Mouse (Mus musculus) c-Kit-negative CD71-positive TER-119-positive erythroid progenitor cells, embryonic 14.5 days (primary cell): Measurements from ENCODE around the gene Bcl2l15.
"Not testable (repeated sequence)": the region's sequence is repeated elsewhere in the genome, so short reads cannot be mapped to it uniquely, and the experiment has no call there.

Experiments
- DNase-seq: peaks from one replicate; pipeline ENCODE4 v3.0.0-alpha.2; 2013; ENCODE audit warnings: low read depth, low spot score

The Bcl2l15 gene

DNA sequence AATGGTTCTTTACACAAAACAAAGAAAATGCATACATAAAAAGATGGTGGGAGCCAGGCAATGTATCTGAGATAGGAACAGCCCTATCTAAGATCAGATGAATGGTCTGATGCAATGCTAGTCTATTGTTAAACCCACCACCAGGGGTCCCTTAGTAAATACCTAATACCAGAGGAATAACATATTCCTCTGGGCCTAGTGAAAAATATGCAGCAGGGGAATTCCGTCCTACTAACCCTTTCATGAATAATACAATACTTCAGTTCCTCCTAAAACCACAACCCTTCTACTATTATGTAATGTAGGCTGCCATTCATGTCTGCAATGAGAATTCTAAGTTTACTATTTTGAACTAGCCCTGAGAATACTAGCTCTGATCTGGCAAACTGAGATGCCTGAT, 1.7 kb upstream of the Bcl2l15 start:
- not testable (repeated sequence) for DNase-seq

DNA sequence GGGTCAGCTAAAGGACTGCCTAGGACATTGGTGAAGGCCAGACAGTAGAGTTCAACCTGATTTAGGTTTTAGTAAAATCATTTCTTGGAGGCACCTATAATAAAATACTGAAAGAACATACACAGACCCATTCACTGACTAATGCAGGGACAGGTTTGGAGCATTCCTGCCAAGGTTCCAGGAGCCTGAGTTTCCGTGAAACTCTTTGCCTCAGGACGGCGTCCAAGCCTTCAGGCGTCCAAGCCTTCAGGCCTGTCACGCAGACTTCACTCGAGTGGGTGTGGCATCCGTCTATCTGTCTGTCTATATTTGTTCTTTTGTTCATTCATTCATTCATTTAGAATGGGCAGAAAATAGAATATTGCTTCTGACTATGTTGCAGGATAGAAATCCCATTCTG, 1.3 kb upstream of the Bcl2l15 start:
- DNase-seq: no peak

DNA sequence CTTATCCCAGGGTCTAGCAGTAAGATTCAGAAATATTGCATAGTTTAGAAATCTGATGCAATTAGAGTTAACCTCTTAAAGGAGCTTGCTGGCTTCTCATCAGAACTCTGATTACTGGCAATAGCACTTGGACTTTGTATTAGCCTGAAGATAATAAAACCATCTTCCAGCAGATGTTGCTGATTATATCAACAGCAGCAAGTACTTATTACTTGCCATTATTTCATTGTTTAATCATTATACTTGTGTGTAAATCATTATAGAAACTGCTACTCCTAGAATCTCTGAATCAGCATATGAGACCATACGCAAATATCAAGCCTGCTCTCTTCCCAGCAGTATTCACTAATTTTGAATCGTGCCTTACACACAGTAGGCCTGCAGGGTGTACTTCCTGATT, 1.6 kb downstream of the Bcl2l15 start:
- DNase-seq: no peak

DNA sequence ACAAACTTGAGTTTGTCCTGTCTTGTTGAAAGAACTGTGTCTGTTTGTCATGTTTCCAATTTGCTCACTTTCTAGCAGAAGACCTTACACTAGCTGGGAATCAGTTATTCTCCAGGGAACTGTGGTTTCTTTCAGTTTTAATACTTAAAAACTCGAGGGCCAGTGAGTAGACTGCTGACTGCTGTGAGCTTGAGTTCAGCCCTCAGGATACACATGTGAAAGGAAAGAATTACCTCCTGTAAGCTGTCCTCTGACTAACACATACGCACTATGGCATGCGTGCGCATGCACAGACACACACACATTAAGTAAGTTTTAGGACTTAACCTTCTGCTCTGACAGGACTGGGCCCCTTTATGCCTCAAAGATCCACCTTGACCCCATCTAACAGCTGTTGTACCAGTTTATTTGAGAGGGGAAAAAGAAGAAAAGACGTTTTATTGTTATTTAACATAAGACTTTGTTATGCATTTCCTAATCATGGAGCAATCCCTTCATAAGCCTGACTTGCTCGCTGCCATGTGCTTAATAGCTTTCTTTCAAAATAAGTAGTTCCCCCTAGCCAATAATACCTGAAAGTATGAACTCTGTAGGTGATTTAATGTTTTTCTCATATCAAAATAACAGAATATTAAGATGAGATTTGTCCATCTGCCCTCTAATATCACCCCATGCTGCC, 3.0 kb downstream of the Bcl2l15 start:
- no peak for DNase-seq

DNA sequence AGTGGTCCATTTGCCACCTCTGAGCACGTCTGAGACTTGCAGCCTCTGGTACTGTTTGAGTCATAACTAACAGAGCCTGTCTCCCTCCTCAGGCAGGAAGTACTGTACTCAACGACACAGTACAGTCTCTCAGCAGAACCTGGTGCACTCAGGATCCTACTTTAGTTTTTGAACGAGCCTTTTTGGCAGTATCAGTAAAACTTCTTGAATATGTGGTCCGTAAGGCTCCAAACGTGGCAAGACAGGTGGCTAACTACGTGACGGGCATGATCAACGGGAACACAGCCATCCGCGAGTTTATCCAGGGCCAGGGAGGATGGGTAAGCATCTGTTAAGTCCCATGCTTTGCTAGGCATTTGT, 3.5 kb downstream of the Bcl2l15 start:
- no peak for DNase-seq

DNA sequence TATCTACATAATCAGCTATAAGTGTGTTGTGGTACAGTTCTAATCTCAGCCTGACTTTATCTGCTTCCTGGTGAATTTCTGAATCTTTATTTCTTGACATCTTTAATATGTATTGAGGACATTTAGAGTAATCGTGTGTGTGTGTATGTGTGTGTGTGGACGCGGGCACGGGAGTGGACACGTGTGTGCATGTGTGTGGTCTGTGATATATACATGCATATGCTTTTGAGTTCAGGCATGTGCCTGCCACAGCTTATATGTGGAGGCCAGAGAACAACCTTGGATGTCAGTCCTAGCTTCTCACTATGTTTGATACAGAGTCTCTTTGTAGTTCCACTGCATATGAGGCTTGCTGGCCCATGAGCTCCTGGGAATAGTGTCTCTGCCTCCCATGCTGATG, 4.1 kb downstream of the Bcl2l15 start:
- no peak for DNase-seq

DNA sequence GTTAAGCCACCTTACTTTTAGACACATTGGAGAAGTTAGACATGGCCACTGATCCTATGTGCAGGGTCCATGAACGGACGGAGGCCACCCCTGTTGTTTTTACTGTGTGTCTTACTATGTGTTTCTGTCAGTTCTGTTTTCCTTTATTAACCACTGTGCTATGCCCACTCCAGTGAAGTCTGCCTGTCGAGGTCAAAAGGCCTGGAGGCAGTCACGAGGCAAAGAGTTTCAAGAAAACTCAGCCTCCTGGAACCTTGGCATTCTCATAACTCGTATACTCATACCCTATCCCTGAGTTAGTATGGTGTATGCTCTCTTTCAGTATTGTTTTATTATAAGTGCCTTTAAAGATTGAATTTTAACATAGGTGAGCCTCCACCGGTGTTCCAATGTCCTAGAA, 7.3 kb downstream of the Bcl2l15 start:
- DNase-seq: no peak

DNA sequence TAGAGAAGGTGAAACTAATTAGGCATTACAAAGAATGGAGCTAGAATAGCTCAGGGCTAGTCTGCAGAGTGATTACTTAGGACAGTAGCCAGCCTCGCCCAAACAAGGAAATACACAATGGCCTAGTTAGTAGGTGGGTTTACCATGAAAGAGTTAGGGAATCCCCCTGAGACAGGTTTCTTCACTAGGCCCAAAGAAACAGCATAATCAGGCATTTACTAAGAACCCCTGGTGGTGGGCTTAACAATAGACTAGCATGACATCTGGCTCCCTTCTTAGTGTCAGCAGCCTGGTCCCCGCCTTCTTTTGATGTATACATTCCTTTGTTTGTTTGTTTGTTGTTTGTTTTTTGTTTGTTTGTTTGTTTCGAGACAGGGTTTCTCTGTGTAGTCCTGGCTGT, 7.8 kb downstream of the Bcl2l15 start:
- DNase-seq: not testable (repeated sequence)

DNA sequence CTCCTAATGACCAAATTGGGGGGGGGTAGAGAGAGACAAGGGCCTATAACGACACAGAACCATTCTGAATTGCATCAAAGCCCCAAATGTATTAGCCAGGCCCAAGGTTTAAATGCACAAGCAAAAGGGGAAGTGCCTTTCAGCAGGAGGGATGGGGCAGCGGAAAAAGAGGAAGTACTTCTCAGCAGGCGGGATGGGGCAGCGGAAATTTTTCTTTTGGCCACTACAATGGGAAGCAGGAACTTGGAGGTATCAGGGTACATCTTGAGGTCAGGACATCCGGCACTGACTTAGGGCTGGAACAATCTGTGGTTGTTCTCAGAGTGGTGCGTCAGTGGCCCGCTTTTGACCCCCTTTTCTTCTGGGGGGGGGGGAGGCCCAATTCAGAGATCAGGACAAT, 8.5 kb downstream of the Bcl2l15 start:
- DNase-seq: not testable (repeated sequence)

DNA sequence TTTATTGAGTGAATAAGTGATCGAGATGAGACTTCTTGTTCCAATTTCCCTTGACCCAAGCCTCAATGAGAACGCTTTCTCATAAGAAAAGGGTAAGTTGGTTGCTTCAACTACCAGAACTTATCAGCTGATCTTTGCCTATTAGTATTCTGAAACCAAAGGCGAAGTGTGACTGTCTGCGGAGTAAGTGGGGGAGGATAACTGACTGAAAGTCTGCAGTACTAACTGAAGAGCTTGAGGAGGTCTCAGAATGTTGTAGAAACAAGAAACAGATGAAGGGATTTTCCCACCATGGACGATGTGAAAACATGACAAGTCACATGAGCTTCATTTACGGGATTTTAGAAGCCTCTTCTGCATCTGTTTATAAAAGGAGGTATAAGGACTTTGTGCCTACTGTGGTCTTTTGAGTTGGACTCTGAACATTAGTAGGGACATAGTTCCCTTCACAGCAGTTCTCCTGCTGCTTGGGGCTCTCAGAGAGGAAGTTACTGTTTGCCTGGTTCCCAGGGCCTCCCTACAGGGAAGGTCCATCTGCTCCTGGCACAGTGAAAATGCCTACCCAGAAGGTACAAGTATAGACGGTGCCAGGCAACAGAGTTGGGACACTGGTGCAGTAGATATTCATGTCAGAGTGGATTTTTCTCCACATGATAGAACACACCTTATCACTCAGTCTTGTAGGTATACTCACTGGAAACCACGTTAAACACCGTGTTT, 18.4 kb downstream of the Bcl2l15 start:
- DNase-seq: no peak

DNA sequence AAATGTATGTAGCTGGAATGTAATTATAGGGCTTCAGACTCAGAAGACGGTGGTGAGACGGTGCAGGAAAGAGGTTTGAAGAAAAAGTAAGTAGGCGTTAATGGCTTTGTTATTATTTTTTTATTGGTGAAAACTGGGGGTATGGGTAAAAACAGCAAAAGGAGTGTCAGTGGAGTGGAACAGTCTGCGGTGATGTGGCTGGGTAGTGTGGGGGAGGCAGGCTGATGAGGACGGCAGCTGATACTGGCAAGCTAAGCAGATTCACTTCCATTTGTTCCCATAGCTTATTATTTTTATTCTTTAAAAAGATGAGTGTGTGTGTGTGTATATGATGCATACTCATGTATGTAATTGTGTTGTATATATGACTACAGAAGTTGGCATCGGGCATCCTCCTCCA, 19.1 kb downstream of the Bcl2l15 start:
- DNase-seq: no peak

DNA sequence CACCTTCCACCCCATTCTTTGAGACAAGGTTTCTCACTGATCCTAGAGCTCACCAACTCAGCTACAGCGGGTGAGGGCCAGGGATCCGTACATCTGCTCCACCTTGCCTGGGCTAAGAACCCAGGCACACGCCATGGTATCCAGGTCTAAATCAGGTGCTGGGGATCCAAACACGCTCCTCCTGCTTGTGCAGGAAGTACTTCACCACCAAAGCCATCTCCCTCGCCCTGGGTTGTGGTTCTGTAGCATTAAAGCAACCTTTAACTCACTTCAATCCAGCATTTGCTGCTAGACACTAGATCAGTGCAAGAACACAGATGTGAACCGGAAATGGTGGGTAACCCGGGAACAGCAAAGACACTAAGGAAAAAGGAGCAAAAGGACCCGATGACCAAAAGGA, 19.5 kb downstream of the Bcl2l15 start:
- DNase-seq: no peak

DNA sequence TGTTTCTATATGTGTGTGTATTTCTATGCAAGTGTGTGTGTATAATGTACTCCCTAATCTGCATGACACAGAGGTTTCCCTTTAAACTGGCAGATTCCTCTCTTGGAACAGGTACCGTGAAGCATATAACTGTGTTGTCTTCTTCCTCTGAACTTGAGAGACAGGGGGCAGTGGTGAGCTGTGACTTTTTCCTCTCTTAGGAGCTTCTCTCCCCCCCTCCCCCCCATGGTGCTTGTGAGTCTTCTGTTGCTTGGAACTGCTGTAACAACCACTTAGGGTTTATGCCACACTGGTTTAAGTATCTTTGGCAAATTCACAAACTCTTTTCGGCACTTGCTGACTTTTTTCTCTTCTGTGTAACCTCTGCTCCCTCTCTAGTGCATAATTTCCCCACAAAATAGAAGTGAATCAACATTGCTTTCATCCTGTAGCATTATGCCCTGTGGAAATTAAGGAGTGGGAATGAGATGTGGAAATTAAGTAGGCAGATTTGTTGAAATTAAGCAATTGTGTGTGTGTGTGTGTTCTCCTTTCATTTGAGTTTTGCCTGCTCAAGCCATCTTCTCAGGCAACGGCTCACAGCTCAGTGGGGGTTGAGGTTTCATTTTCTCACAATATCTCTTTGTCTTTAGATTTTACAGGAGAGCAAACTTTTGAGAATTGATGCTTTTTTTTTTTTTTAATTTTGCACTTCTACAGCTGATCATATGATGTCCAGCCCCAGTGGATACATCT, 20.3 kb downstream of the Bcl2l15 start:
- DNase-seq: peak; percentile 16

DNA sequence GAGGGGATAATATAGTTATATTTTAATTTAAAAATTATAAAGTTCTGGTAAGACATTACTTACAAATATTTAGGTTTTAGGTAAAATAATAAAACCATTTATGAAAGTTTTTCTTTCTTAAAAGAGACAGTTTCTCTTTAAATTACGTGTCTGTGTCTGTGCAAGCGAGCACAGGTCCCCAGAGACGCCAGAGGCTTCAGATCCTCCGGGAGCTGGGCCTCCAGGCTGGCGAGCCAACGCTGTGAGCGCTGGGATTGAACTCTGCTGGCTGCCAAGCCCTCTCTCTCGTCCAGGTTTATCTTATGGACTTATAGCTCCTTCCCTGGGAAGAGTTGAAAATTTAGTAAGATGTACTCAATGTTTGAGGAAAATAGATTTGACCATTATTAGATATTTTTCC, 21.4 kb downstream of the Bcl2l15 start:
- no peak for DNase-seq

DNA sequence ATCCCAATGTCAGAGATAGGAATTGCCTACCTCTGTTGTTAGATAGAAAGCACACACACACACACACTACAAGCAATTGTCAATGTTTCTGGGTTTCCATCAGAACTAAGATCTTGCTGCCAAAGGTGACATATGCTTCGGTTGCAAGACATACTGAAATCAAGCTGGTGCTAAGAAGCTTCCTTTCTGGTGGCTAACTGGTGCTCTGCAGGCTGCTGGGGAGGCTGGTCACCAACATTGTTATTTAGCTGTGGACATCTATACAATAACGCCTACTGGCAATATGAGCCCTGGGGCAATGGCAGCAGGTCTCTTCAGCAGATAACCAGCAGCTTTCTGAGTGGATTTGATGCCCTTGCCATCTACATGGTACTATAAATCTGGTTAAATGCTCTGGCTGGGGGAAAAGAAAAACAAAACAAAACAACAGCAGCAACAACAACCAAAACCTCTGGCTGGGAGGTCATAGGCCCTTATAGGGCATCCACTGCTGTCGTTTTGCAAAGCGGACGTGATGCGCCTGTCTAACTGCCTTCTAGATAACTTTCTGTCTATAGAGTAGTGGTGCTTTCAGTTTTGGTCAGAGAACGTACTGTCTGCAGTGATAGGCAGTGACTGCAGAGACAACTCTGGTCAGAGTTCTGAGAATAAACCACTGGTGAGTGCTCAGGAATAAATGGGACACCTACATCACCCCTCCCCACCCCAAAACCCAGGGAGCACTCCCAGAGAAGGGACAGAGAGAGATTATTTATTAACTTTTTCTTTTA, 24.8 kb downstream of the Bcl2l15 start:
- DNase-seq: no peak

DNA sequence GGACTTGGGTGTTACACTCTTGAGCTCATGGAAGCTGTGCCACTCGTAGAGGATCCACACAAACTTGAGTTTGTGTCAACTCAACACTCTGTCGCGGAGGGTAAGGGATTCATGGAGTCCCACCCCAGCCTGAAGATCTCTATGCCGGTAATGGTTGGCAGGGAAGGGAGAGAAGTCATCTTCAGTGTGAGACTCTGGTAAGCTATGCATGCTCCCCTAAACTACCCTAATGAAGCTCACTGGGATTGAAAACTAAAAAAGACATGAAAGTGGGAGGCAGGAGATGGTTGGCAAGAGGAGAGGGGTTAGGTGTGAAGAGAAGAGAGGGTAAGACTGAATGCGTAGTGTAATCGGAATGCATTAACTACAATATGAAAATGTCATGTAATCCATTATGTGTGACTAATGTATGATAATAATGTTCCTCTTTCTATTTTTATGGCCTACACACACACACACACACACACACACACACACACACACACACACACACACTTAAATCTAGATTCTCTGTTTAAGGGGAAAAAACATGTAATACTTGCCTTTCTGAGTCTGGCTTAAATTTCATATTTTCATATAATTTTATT, 25.7 kb downstream of the Bcl2l15 start:
- no peak for DNase-seq

DNA sequence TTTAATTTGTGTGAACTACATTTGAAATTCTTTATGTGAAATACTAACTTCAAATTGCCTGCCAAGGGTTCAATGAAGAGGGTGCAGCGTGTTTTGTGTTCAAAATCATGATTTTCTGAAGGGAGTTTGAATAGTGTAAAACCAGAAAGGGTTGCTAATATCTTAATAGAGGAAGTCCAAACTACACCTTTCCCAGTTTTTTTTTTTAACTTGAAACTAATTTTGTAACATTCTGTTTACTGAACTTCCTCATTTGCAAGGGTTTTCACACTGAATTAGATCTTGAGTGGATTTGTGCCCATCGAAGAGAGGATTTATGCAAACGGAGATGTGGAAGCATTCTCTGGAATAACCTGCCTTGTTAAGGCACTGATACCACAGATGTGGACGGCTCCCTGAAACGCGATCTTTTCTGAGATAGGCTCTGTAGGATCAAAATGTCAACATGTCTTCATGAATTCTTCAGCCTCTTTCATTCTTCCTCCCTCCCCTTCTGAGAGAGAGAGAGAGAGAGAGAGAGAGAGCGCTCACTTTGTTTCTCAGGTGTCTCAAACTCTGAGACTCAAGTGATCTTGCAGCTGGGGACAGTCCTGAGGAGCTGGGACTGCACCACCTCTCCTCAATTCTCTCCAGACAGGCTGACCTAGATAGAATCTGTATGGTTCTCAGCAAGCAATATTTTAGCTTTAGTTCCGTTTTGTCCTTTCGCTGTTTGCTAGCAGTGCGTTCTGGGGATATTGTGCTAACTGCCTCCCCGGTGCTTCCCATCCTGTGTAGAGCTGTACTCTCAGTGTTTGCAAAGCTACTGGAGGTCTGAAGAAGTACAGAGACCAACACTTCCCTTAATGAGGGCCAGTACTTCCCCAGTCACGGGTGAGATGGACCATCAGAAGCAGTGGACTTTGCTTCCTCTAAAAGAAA, 26.7 kb downstream of the Bcl2l15 start, which contains the start of gene Ptpn22:
Gene Ptpn22, plus strand, starts transcription at position 915 of the 921 bp plus-strand sequence.
- DNase-seq: no peak

DNA sequence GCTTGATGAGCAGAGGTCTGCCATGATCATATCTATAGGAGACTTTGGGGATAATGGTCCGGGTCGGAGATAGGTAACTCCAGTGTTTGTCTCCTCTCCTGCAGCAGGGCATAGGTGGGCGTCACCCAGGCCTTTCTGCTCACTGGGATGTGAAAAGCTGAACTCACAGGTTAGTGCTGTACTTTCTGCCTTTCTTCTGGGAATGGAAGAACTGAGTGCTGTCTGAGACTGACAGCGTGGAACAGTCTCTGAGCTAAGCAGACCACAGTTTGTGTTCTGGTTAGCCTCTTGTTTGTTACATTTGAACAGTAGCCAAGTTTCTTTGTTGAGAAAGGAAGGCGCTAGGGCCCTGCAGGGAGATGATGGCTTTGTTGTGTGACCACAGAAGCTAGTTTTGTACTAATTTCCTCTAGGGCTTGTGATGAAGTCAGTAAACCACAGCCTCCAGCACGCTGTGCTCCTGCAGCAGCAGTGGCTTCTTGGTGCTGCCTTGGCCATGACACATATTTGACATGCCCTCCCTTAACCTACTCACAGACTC, 27.5 kb downstream of the Bcl2l15 start:
- no peak for DNase-seq

DNA sequence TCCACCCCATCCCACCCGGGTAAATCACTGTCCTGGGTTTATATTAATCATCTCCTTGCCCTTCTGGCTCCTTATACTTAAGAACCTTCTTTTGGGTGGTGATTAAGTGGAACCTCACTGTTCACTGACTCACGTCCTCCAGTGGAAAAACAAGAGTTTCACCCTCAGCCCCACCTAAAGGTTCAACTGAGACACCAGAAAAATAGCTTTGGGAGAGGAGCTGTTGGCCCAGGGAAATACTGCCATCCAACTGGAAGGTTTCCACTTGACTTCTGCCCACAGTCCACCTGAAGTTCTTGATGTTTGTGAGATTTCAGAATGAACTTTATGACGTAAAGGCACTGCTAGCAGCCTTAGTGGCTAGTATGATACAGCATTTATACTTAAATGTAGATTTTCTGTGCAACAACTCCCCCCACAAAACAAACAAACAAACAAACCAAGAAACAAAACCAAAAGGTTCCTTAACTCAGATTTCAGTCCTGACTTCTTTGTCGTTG, 30.4 kb downstream of the Bcl2l15 start:
- DNase-seq: no peak

DNA sequence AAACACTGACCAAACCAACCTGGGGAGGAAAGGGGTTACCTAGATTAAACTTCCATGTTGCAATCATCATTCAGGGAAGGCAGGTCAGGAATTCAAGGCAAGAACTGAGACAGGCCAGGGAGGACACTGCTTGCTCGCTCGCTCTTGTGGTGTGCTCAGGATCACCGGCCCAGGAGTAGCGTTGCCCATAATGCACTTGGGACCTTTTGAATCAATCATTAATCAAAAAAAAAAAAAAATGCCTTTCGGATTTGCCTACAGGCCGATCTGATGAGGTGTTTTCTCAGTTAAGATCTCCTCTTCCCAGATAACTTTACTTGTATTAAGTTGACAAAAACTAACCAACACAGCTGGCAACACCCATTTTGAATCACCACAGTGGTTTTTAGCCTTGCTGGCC, 31.8 kb downstream of the Bcl2l15 start:
- DNase-seq: no peak
